Mouse (Mus musculus) heart, postnatal 25 days (tissue): ENCODE measurements around the gene Zfp961. TPM values are rescaled to one million over a fixed set of nuclear protein-coding genes. Genes with fewer than 3 reads are reported as not detected.
A peak's percentile ranks its signal among the peaks of the same experiment; 100 is the strongest.

Experiments used
- DNase-seq: peaks from one replicate; pipeline ENCODE4 v3.0.0; 2022; ENCODE audit warnings: low spot score
- intact Hi-C: fragments of 180-260 bp; cut with DNase I; formaldehyde crosslinking; loops from one replicate; pipeline ENCODE4 v1.15.1; 2025
- total RNA-seq, 2 experiments: library from RNA; stranded (reverse); gene quantifications; 2 replicates each; pipeline ENCODE4 v1.2.3; 2021

Gene Zfp961
- total RNA-seq, 2 experiments from 2014 or later, result 5.5 to 10.0 TPM

DNA sequence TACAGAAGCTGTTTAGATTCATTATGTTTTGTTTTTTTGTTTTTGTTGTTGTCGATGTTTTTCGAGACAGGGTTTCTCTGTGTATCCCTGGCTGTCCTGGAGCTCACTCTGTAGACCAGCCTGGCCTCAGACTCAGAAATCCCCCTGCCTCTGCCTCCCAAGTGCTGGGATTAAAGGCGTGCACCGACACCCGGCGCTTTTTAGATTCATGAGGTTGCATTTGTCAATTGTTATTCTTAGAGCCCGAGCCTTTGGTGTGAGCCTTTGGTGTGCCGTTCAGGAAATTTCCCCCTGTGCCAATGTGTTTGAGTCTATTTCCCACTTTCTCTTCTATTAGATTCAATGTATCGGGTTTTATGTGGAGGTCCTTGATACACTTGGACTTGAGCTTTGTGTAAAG, 3.8 kb downstream of the Zfp961 start:
- DNase-seq, result no peak
- intact Hi-C loops, result no loop called here

- intact Hi-C loops, result loop anchor here (5.0 kb wide), 1 partner anchor 33 kb away; no protein-coding TSS in a partner anchor
- DNase-seq, result no peak
Observed at GRCm38 (mm10) chr8:71960483-71960882, 9.6 kb downstream of the Zfp961 start.

GRCm38 (mm10) chr8:71961796-71962195, 11.0 kb downstream of the Zfp961 start:
- intact Hi-C loops, result loop anchor here (5.0 kb wide), 1 partner anchor 34 kb away; no protein-coding TSS in a partner anchor
- DNase-seq, result no peak

GRCm38 (mm10) chr8:71964051-71964450, 13.2 kb downstream of the Zfp961 start:
- no peak for DNase-seq
- intact Hi-C loops, result loop anchor here (5.0 kb wide), 1 partner anchor 37 kb away; no protein-coding TSS in a partner anchor

GRCm38 (mm10) chr8:71965166-71965565, 14.3 kb downstream of the Zfp961 start:
- DNase-seq, result no peak
- intact Hi-C loops, result no loop called here

DNA sequence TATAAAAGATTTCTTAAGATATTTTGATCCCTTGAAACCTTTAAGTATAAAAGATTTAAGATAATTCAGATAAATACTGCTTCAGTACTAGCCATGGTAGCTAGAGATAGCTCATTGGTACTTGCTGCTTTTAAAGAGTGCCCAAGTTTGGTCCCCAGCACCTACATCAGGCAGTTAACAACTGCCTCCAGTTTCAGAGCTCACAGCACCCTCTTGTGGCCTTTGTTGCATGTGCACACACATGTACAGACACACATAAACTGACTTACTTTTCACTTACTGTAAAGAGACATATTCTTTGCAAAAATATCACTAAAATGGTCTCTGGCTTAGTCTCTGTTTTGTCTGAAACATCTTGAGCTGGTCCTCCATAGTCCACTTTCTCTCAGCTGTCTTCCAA, 15.6 kb downstream of the Zfp961 start:
- intact Hi-C loops, result no loop called here
- no peak for DNase-seq

DNA sequence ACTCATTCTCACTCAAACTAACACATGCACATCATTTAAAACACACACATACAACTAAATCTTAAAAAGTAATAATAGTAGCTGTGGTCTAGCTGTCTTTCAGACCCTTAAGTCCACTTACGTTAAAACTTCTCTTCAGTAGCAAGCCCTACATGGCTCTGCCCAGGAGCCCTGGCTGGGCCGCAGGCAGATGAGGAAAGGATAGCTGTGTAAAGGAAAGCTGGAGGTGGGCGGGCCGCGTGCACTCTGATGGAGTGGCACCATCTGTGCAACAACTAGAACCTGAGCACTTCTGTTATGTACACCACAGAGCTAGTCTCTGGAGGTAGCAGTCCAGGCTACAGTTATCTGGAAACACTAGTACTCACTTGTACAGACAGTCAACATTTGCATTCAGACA, 16.4 kb downstream of the Zfp961 start:
- no peak for DNase-seq
- intact Hi-C loops, result no loop called here

GRCm38 (mm10) chr8:71968100-71968499, 17.3 kb downstream of the Zfp961 start:
- intact Hi-C loops, result no loop called here
- no peak for DNase-seq

GRCm38 (mm10) chr8:71968636-71969035, 17.8 kb downstream of the Zfp961 start:
- no peak for DNase-seq
- intact Hi-C loops, result no loop called here

DNA sequence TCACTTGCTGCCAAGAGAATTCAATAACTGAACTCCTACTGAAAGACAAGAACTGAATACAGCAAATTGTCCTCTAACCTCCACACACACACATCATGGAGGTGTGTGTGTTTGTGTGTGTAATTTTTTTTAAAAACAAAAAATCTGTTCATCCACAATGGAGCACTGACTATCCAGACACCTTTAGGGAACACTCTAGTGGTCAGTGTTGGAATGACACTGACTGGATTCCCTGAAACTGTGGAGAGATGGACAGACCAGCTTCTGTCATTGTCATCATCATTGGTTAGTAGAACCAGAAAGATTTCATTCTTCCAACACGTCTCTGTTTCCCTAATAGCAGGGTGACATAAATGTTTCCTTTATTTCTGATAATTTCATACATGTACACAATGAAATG, 21.1 kb downstream of the Zfp961 start:
- no peak for DNase-seq
- intact Hi-C loops, result loop anchor here (5.0 kb wide), 2 partner anchors 65 to 260 kb away; partner anchors contain the start of genes Zfp617 and Zfp882

DNA sequence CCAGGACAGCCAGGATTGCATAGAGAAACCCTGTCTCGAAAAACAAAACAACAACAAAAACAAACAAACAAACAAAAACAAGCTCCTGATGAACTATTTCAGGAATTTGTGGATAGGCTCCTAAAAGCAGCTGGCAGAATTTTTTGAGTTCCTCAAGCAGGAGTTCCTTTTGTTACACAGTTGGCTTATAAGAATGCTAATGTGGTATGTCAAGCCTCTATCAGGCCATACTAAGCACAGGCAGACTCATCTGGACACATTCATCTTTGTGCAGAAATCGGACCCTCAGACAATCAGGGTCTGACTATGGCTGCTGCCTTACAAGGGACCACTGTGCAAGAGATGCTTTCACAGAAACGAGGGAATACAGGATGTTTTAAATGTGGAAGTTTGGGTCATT, 23.4 kb downstream of the Zfp961 start:
- DNase-seq, result no peak
- intact Hi-C loops, result loop anchor here (5.0 kb wide), 2 partner anchors 67 to 262 kb away; partner anchors contain the start of genes Zfp617 and Zfp882

DNA sequence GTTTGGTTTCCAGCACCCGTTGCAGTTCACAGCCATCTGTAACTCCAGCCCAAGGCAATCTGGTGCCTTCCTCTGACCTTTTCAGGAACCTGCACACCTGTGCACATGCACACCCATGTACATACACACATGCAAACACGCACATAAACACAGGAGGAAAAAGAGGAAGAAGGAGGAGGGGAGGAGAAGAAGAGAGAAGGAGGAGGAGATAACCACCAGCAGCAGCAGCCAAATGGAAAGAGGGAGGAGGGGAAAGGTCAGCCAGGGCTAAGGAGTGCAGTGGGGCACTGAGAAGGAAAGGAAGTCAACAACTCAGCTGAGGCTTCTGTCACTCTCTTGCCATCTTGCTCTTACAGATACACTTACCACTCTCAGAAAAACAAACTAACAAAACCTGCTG, 30.2 kb downstream of the Zfp961 start:
- intact Hi-C loops, result no loop called here
- no peak for DNase-seq

DNA sequence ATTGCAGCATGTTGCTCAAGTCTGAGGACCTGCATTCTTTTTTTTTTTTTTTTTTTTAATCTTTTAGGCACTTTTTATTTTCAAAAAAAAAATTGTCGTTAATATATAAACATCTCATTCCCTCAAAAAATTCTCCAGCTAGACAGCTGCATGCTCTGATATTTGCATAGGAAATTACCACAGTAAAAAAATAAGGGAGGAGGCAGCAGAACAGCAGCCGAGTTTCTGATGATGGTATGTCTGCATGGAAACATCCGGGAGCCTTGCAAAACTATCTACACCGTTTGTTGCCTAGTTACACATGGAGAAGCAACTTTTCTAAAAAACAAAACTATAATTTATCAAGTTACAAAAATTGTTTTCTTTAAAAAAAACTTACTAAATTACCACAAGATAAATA, 30.6 kb downstream of the Zfp961 start:
- DNase-seq, result no peak
- intact Hi-C loops, result no loop called here

DNA sequence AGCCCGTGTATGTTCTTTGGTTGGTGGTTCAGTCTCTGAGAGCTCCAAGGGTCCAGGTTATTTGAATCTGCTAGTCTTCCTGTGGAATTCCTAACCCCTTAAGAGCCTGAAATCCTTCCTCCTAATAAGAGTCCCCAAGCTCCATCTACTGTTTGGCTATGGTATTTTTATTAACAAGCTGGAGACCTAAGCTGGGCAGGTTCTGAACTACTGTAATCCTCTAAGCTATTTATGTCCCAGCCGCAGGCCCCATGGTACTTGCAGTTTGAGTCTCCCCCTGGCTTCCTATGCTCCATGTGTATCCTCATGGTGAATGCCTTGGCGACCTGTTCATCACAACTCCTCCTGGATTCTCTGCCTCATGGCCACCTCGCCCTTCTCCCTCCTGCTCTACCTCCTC, 33.8 kb downstream of the Zfp961 start:
- no peak for DNase-seq
- intact Hi-C loops, result no loop called here

- DNase-seq, result peak; percentile 13
- intact Hi-C loops, result no loop called here
Observed at GRCm38 (mm10) chr8:71988110-71988866, 37.5 kb downstream of the Zfp961 start.

DNA sequence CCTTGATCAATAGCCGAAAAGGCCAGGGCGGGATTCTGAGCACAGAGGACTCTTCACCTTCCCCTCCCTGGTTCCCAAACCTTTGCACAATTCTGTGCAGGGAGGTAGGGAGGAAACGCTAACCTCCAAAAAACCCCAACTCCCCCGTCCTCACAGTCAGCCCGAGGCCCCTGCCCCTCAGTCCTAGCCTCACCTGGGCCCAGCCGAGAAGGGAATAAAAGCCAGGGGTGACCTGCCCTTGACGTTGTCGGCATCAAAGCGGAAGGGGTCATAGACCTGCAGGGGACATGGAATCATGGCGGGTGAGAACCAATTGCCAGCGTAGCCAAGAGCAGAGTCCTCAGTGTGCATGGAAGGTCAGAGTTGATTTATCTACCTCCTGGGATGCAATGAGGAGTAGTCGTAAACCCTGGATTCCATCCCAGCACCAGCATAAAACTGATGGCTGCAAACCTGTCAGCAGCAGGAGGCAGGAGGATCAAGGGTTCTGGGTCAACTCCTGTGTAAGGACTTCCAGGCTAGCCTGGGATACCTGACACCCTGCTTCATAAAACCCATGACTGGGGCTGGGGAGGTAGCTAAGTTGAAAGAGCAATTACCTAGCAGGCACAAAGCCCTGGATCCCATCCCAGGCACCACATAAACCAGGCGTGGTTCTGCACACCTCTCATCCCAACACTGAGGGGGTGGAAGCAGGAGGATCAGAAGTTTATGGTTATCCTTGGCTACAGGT, 38.2 kb downstream of the Zfp961 start:
- no peak for DNase-seq
- intact Hi-C loops, result no loop called here

DNA sequence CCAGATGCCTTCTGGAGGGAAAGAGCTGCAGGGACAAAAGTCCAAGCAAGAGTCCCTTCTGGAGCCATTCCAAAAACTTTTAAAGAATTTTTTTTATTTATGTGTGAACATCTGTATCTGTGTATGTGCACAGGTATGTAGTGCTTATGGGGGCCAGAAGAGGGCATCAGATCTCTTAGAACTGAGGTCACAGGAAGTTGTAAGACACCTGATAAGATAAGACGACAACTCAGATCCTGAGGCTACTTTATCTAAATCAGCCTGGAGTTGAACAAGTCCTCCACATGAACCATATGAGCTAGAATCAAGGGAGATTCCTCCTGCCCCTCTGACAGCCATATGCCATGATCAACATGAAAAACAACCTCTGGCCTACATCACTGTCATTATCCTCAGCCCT, 48.6 kb downstream of the Zfp961 start:
- intact Hi-C loops, result no loop called here
- no peak for DNase-seq

- intact Hi-C loops, result no loop called here
- DNase-seq, result no peak
Observed at GRCm38 (mm10) chr8:72000223-72000622, 49.4 kb downstream of the Zfp961 start.

GRCm38 (mm10) chr8:72002942-72003341, 52.1 kb downstream of the Zfp961 start:
- DNase-seq, result no peak
- intact Hi-C loops, result loop anchor here (1.0 to 2.0 kb wide), 2 partner anchors 92 to 96 kb away; no protein-coding TSS in a partner anchor

DNA sequence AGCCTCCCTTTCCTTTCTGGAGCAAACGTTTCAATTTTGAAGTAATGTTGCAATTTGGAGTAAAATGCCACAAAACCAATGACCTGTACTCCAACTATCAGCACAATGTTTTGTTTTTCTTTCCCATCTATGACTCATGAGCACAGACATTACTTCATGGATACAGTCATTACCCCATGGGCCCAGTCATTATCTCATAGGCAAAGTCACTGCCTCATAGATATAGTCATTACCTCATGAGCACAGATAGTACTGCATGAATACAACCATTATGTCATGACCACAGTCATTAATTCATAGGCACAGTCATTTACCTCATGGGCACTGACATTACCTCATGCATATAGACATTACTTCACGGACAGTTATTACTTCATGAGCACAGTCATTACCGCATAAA, 55.1 kb downstream of the Zfp961 start:
- intact Hi-C loops, result no loop called here
- no peak for DNase-seq

GRCm38 (mm10) chr8:72006763-72007162, 55.9 kb downstream of the Zfp961 start:
- intact Hi-C loops, result no loop called here
- DNase-seq, result no peak
